ENCODE assay signal across 14 mouse cellular contexts in genomic region chr8:80798778-80799177, GRCm38 (mm10). TPM values are rescaled to one million over a fixed set of nuclear protein-coding genes. Genes with fewer than 3 reads are reported as not detected.
A peak's percentile ranks its signal among the peaks of the same experiment; 100 is the strongest.
DNase-seq lines count a peak whose midpoint lies in the region; ATAC-seq and TF ChIP-seq lines count a peak whose summit lies in the region.
"Had no signal": no experiment of that assay in that cellular context is flagged by ENCODE, and none has a peak within 500 bp of the region (broad histone marks: within the 10 kb centered on the region; RNA-seq: fewer than 3 reads in every experiment).

No protein-coding gene starts in this region.

- 88% methylated on average over 3 of the region's 3 CpGs for WGBS in heart, embryonic 15.5 days
- 96% methylated on average over 3 of the region's 3 CpGs for WGBS in liver, adult 2 months

- no peak for TF ChIP-seq EP300 in CH12.LX (IDR thresholded peaks at IDR 0.05; ENCODE audit: low read length)

- intact Hi-C loops in heart, postnatal 25 days (cut with DNase I) = no loop called here

- peaks cover 32% of the 10 kb centered on the region for H3K4me1 ChIP-seq in heart, embryonic 15.5 days (replicated peaks)
- H3K4me1 ChIP-seq in liver, adult 2 months (ENCODE audit: control insufficient read depth, insufficient read depth, low read length) = peaks cover 5% of the 10 kb centered on the region; the same call in 1 of the 2 replicates
- no peaks in the 10 kb centered on the region; a peak in 1 of 4 replicates for H3K4me1 ChIP-seq in CH12.LX (ENCODE audit: control insufficient read depth in 1 of 2, insufficient read depth in 2 of 2)

- no peak for ATAC-seq in heart, embryonic 15.5 days (replicated peaks; ENCODE audit: insufficient number of reproducible peaks, insufficient read depth, low FRiP score, low read depth)

- H3K9me3 ChIP-seq in heart, embryonic 15.5 days (replicated peaks) = no peaks in the 10 kb centered on the region
- H3K9me3 ChIP-seq in CH12.LX (replicated peaks; ENCODE audit: low read length) = no peaks in the 10 kb centered on the region
- H3K9me3 ChIP-seq: lung, embryonic 15.5 days; stomach, embryonic 15.5 days had no signal

- DNase-seq in heart, postnatal 25 days (ENCODE audit: low spot score) = no peak
- no peak for DNase-seq in liver, adult 2 months (ENCODE audit: extremely low read depth, low read depth, low spot score)
- DNase-seq in liver = no peak
- DNase-seq in CH12.LX (ENCODE audit: extremely low read depth) = no peak
- peak; percentile 51 for DNase-seq in R1 (ENCODE audit: low read depth, low spot score)
- DNase-seq in spleen, postnatal 36 days (ENCODE audit: low spot score in 2 of 2) = no peak
- no peak for DNase-seq in frontal cortex, postnatal 25 days (ENCODE audit: low spot score in 2 of 2)
- DNase-seq: adrenal gland, postnatal 25 days; cerebellum, adult 11 months had no signal

- no peak for TF ChIP-seq POLR2A in liver, adult 2 months (IDR thresholded peaks at IDR 0.05; ENCODE audit: extremely low read depth, insufficient read depth, low read length)
- no peak for TF ChIP-seq POLR2A in CH12.LX (IDR thresholded peaks at IDR 0.05; ENCODE audit: low read depth, low read length)

- H3K27me3 ChIP-seq in heart, embryonic 15.5 days = no peaks in the 10 kb centered on the region
- H3K27me3 ChIP-seq in liver, adult 2 months (ENCODE audit: control insufficient read depth, insufficient read depth, low read length) = no peaks in the 10 kb centered on the region
- no peaks in the 10 kb centered on the region for H3K27me3 ChIP-seq in CH12.LX (replicated peaks)
- H3K27me3 ChIP-seq: lung, embryonic 15.5 days; stomach, embryonic 15.5 days had no signal

- peak; percentile 11 for TF ChIP-seq RAD21 in CH12.LX (IDR thresholded peaks at IDR 0.05; ENCODE audit: low read depth, low read length)

- TF ChIP-seq CTCF in liver, adult 2 months (IDR thresholded peaks at IDR 0.05; ENCODE audit: low read depth, low read length) = peak; percentile 7; the same call in 1 of the 2 replicates
- TF ChIP-seq CTCF in CH12.LX (conservative IDR thresholded peaks at IDR 0.05 in 1 of 2, IDR thresholded peaks at IDR 0.05 in 1 of 2; ENCODE audit: low read depth in 2 of 2, low read length in 2 of 2) = peak in 1 of 2 experiments; percentile 35; a peak in 2 of 4 replicates

- H3K4me2 ChIP-seq in heart, embryonic 15.5 days = no peak overlapping the region
- H3K4me2 ChIP-seq in CH12.LX (ENCODE audit: insufficient read depth, low read depth, poor library complexity, severe bottlenecking) = no peak overlapping the region
- H3K4me2 ChIP-seq: heart, embryonic 11.5 days; lung, embryonic 15.5 days; stomach, embryonic 15.5 days had no signal

- peak overlapping the region; percentile 33; the same call in 1 of the 2 replicates for H3K27ac ChIP-seq in heart, embryonic 15.5 days
- H3K27ac ChIP-seq in liver, adult 2 months (replicated peaks; ENCODE audit: insufficient read depth, low read depth, low read length) = no peak overlapping the region
- H3K27ac ChIP-seq in CH12.LX (ENCODE audit: insufficient read depth, low read depth) = no peak overlapping the region
- H3K27ac ChIP-seq: lung, embryonic 15.5 days; midbrain, embryonic 10.5 days had no signal

- peaks cover 16% of the 10 kb centered on the region; the same call in 1 of the 2 replicates for H3K36me3 ChIP-seq in heart, embryonic 15.5 days
- H3K36me3 ChIP-seq in liver, adult 2 months (ENCODE audit: control insufficient read depth, insufficient read depth, low read length) = no peaks in the 10 kb centered on the region
- H3K36me3 ChIP-seq in CH12.LX (replicated peaks in 1 of 2; ENCODE audit: control insufficient read depth in 1 of 2, insufficient read depth in 1 of 2, low read length in 1 of 2) = no peaks in the 10 kb centered on the region

- peaks cover 15% of the 10 kb centered on the region; the same call in 1 of the 2 replicates for H3K79me2 ChIP-seq in liver, adult 2 months (ENCODE audit: control insufficient read depth, insufficient read depth, low read length)
- H3K79me2 ChIP-seq in CH12.LX (replicated peaks; ENCODE audit: control insufficient read depth, extremely low read depth, insufficient read depth, poor library complexity, severe bottlenecking) = no peaks in the 10 kb centered on the region

- dilution Hi-C loops in CH12.LX (cut with MboI; ENCODE audit: extremely low pct_ligation_motif_present, extremely low pct_unique_long_range_greater_than_20kb, low sequenced_read_pairs) = no loop called here

- H3K4me3 ChIP-seq in heart, embryonic 15.5 days = no peak overlapping the region
- H3K4me3 ChIP-seq in liver, adult 2 months (ENCODE audit: insufficient read depth, low read depth, low read length) = no peak overlapping the region
- no peak overlapping the region for H3K4me3 ChIP-seq in CH12.LX (replicated peaks in 1 of 3; ENCODE audit: low read depth in 2 of 3, low read length in 2 of 3, poor library complexity in 1 of 3)
- H3K4me3 ChIP-seq: lung, embryonic 15.5 days; midbrain, embryonic 10.5 days; stomach, embryonic 15.5 days had no signal

- no peak overlapping the region for H3K9ac ChIP-seq in heart, embryonic 15.5 days
- H3K9ac ChIP-seq in liver, adult 2 months (ENCODE audit: low read depth, low read length) = no peak overlapping the region
- no peak overlapping the region for H3K9ac ChIP-seq in CH12.LX (ENCODE audit: insufficient read depth, low read depth)
- H3K9ac ChIP-seq: lung, embryonic 15.5 days; stomach, embryonic 15.5 days had no signal

- in situ Hi-C loops in CH12.LX (cut with MboI; ENCODE audit: low pct_ligation_motif_present, low pct_unique_long_range_greater_than_20kb, low sequenced_read_pairs) = loop anchor here (25.0 kb wide), 1 partner anchor 189 kb away; no protein-coding TSS in a partner anchor

TF ChIP-seq in CH12.LX, 34 proteins besides CTCF, POLR2A, EP300 and RAD21:
- no peak for TF ChIP-seq SIN3A (IDR thresholded peaks at IDR 0.05; ENCODE audit: low read length)
- no peak for TF ChIP-seq MXI1 (IDR thresholded peaks at IDR 0.05; ENCODE audit: low read depth, low read length)
- no peak for TF ChIP-seq POLR2AphosphoS2 (IDR thresholded peaks at IDR 0.05; ENCODE audit: low read depth, low read length)
- TF ChIP-seq E2F4 (IDR thresholded peaks at IDR 0.05; ENCODE audit: insufficient replicate concordance, low read depth, low read length) = no peak
- TF ChIP-seq ZNF384 (IDR thresholded peaks at IDR 0.05; ENCODE audit: low read depth, low read length) = no peak
- no peak for TF ChIP-seq HCFC1 (IDR thresholded peaks at IDR 0.05; ENCODE audit: low read depth, low read length)
- no peak for TF ChIP-seq ZKSCAN1 (IDR thresholded peaks at IDR 0.05; ENCODE audit: borderline replicate concordance, low read depth, low read length)
- no peak for TF ChIP-seq CHD2 (IDR thresholded peaks at IDR 0.05; ENCODE audit: low read length)
- TF ChIP-seq SMC3 (IDR thresholded peaks at IDR 0.05; ENCODE audit: low read depth, low read length) = no peak; the same call in 1 of the 2 replicates
- TF ChIP-seq IRF4 (IDR thresholded peaks at IDR 0.05; ENCODE audit: low read depth, low read length) = no peak
- no peak for TF ChIP-seq UBTF (IDR thresholded peaks at IDR 0.05; ENCODE audit: low read depth, low read length)
- TF ChIP-seq TBP (conservative IDR thresholded peaks at IDR 0.05; ENCODE audit: low read depth, low read length) = no peak
- no peak for TF ChIP-seq MYC (IDR thresholded peaks at IDR 0.05; ENCODE audit: low read depth, low read length)
- no peak for TF ChIP-seq USF2 (conservative IDR thresholded peaks at IDR 0.05; ENCODE audit: low read depth, low read length)
- TF ChIP-seq USF1 (IDR thresholded peaks at IDR 0.05; ENCODE audit: low read depth, low read length) = no peak

RNA-seq across cellular contexts. Expression of gene Smarca5, which starts 59.5 kb away (rescaled TPM):
- 34.2 and 42.3 TPM in 2 replicates for polyA plus RNA-seq in heart, embryonic 15.5 days (2015; fragmentation: Nextera tagmentation; extraction: Ambion mirVana)
- 10 to 100 TPM; 34.5 to 43.3 TPM for total RNA-seq in heart, postnatal 25 days (2021)
- 16.5 and 18.6 TPM in 2 replicates for total RNA-seq in liver, adult 2 months (2014; rRNA removed)
- 3.3 and 3.4 TPM in 2 replicates for polyA plus RNA-seq in liver, adult 2 months (2012; rRNA removed)
- total RNA-seq in CH12.LX (2012; rRNA removed) = 54.4 and 74.8 TPM in 2 replicates
- total RNA-seq in CH12.LX (2014; rRNA removed) = 109 and 133 TPM in 2 replicates
- polyA plus RNA-seq in CH12.LX (2012; ENCODE audit: insufficient read length, low read depth) = 77.1 and 96.6 TPM in 2 replicates
